Mouse (Mus musculus): ENCODE measurements around the gene Gpatch4. TPM values are rescaled to one million over a fixed set of nuclear protein-coding genes. Genes with fewer than 3 reads are reported as not detected.

Gene Gpatch4
- polyA plus RNA-seq (2015; fragmentation: Nextera tagmentation; extraction: Ambion mirVana): 34.9 and 35.8 TPM in 2 replicates

- WGBS: 10% methylated on average over 36 of the region's 36 CpGs
- peak; percentile 97 for ATAC-seq
Observed at GRCm38 (mm10) chr3:88042661-88043421, at the start of gene Gpatch4. TSS of gene Gpatch4 (plus strand) at chr3:88043108.

GRCm38 (mm10) chr3:87993436-87993835, 49.5 kb upstream of the Gpatch4 start:
- peaks cover 45% of the 10 kb centered on the region for H3K27me3 ChIP-seq (replicated peaks; ENCODE audit: control insufficient read depth, insufficient read depth, low read length)
- WGBS: 8% methylated on average over 4 of the region's 6 CpGs
- no peak overlapping the region for H3K4me3 ChIP-seq (ENCODE audit: low read length)

More at GRCm38 (mm10) chr3:88042661-88043421, at the start of gene Gpatch4:
- Histone ChIP-seq H3K9me3 (ENCODE audit: control insufficient read depth, low read length) (no peaks in the 10 kb centered on the region), H3K27me3 (replicated peaks; ENCODE audit: control insufficient read depth, insufficient read depth, low read length) (peaks cover 10% of the 10 kb centered on the region), H3K4me2 (ENCODE audit: low read length) (peak within 1 kb of the TSS; percentile 87), H3K27ac (ENCODE audit: low read depth, low read length) (peak within 1 kb of the TSS; percentile 37; the same call in 1 of the 2 replicates), H3K9ac (ENCODE audit: low read depth, low read length) (peak within 1 kb of the TSS; percentile 66), H3K36me3 (ENCODE audit: control insufficient read depth, insufficient read depth, low read length) (no peaks in the 10 kb centered on the region), H3K4me3 (ENCODE audit: low read length) (peak within 1 kb of the TSS; percentile 69), H3K4me1 (ENCODE audit: control insufficient read depth, insufficient read depth, low read depth, low read length) (peaks cover 4% of the 10 kb centered on the region)

GRCm38 (mm10) chr3:87995331-87995730, 47.6 kb upstream of the Gpatch4 start:
- H3K9ac ChIP-seq (ENCODE audit: low read depth, low read length): no peak overlapping the region
- no peak overlapping the region for H3K27ac ChIP-seq (ENCODE audit: low read depth, low read length)
- H3K36me3 ChIP-seq (ENCODE audit: control insufficient read depth, insufficient read depth, low read length): 0 out of 2 replicates have a peak, but pooled peaks cover 2% of the 10 kb centered on the region
- H3K4me3 ChIP-seq (ENCODE audit: low read length): no peak overlapping the region
- 28% methylated on average over 11 of the region's 11 CpGs for WGBS
- peaks cover 64% of the 10 kb centered on the region for H3K27me3 ChIP-seq (replicated peaks; ENCODE audit: control insufficient read depth, insufficient read depth, low read length)
- no peaks in the 10 kb centered on the region for H3K9me3 ChIP-seq (ENCODE audit: control insufficient read depth, low read length)
- no peak for ATAC-seq
- no peak overlapping the region for H3K4me2 ChIP-seq (ENCODE audit: low read length)
- H3K4me1 ChIP-seq (ENCODE audit: control insufficient read depth, insufficient read depth, low read depth, low read length): peaks cover 27% of the 10 kb centered on the region

More at GRCm38 (mm10) chr3:87993436-87993835, 49.5 kb upstream of the Gpatch4 start:
- Histone ChIP-seq H3K4me2 (ENCODE audit: low read length) (no peak overlapping the region), H3K9me3 (ENCODE audit: control insufficient read depth, low read length) (no peaks in the 10 kb centered on the region), H3K36me3 (ENCODE audit: control insufficient read depth, insufficient read depth, low read length) (0 out of 2 replicates have a peak, but pooled peaks cover 2% of the 10 kb centered on the region), H3K9ac (ENCODE audit: low read depth, low read length) (no peak overlapping the region), H3K4me1 (ENCODE audit: control insufficient read depth, insufficient read depth, low read depth, low read length) (peaks cover 20% of the 10 kb centered on the region), H3K27ac (ENCODE audit: low read depth, low read length) (no peak overlapping the region)
- ATAC-seq: no peak

GRCm38 (mm10) chr3:87996401-87996800, 46.5 kb upstream of the Gpatch4 start:
- peaks cover 33% of the 10 kb centered on the region for H3K4me1 ChIP-seq (ENCODE audit: control insufficient read depth, insufficient read depth, low read depth, low read length)
- peak overlapping the region; percentile 62 for H3K9ac ChIP-seq (ENCODE audit: low read depth, low read length)
- ATAC-seq: no peak
- H3K4me3 ChIP-seq (ENCODE audit: low read length): peak overlapping the region; percentile 46
- WGBS: 7% methylated on average over 15 of the region's 15 CpGs
- peak overlapping the region; percentile 96 for H3K4me2 ChIP-seq (ENCODE audit: low read length)
- H3K27me3 ChIP-seq (replicated peaks; ENCODE audit: control insufficient read depth, insufficient read depth, low read length): peaks cover 73% of the 10 kb centered on the region
- 0 out of 2 replicates have a peak, but pooled peaks cover 2% of the 10 kb centered on the region for H3K36me3 ChIP-seq (ENCODE audit: control insufficient read depth, insufficient read depth, low read length)
- H3K9me3 ChIP-seq (ENCODE audit: control insufficient read depth, low read length): no peaks in the 10 kb centered on the region
- no peak overlapping the region for H3K27ac ChIP-seq (ENCODE audit: low read depth, low read length)

GRCm38 (mm10) chr3:87996971-87997614, 45.8 kb upstream of the Gpatch4 start:
- H3K4me1 ChIP-seq (ENCODE audit: control insufficient read depth, insufficient read depth, low read depth, low read length): peaks cover 35% of the 10 kb centered on the region
- peak overlapping the region; percentile 46 for H3K4me3 ChIP-seq (ENCODE audit: low read length)
- H3K27ac ChIP-seq (ENCODE audit: low read depth, low read length): no peak overlapping the region
- ATAC-seq: no peak
- H3K9ac ChIP-seq (ENCODE audit: low read depth, low read length): peak overlapping the region; percentile 62
- peak overlapping the region; percentile 96 for H3K4me2 ChIP-seq (ENCODE audit: low read length)
- WGBS: under 1% methylated on average over 49 of the region's 49 CpGs
- 0 out of 2 replicates have a peak, but pooled peaks cover 2% of the 10 kb centered on the region for H3K36me3 ChIP-seq (ENCODE audit: control insufficient read depth, insufficient read depth, low read length)
- H3K9me3 ChIP-seq (ENCODE audit: control insufficient read depth, low read length): no peaks in the 10 kb centered on the region
- H3K27me3 ChIP-seq (replicated peaks; ENCODE audit: control insufficient read depth, insufficient read depth, low read length): peaks cover 76% of the 10 kb centered on the region

- Histone ChIP-seq H3K27ac (ENCODE audit: low read depth, low read length) (no peak overlapping the region), H3K4me2 (ENCODE audit: low read length) (peak overlapping the region; percentile 96), H3K4me3 (ENCODE audit: low read length) (peak overlapping the region; percentile 57), H3K9ac (ENCODE audit: low read depth, low read length) (peak overlapping the region; percentile 69; the same call in 1 of the 2 replicates), H3K9me3 (ENCODE audit: control insufficient read depth, low read length) (no peaks in the 10 kb centered on the region), H3K27me3 (replicated peaks; ENCODE audit: control insufficient read depth, insufficient read depth, low read length) (peaks cover 83% of the 10 kb centered on the region), H3K36me3 (ENCODE audit: control insufficient read depth, insufficient read depth, low read length) (0 out of 2 replicates have a peak, but pooled peaks cover 2% of the 10 kb centered on the region), H3K4me1 (ENCODE audit: control insufficient read depth, insufficient read depth, low read depth, low read length) (peaks cover 42% of the 10 kb centered on the region)
- peak; percentile 79 for ATAC-seq
- WGBS: 3% methylated on average over 7 of the region's 7 CpGs
Observed at GRCm38 (mm10) chr3:87998747-87999146, 44.2 kb upstream of the Gpatch4 start.

GRCm38 (mm10) chr3:87999243-87999895, 43.5 kb upstream of the Gpatch4 start:
- Histone ChIP-seq H3K27ac (ENCODE audit: low read depth, low read length) (peak overlapping the region; percentile 77), H3K4me1 (ENCODE audit: control insufficient read depth, insufficient read depth, low read depth, low read length) (peaks cover 42% of the 10 kb centered on the region), H3K4me3 (ENCODE audit: low read length) (peak overlapping the region; percentile 57), H3K4me2 (ENCODE audit: low read length) (peak overlapping the region; percentile 96), H3K27me3 (replicated peaks; ENCODE audit: control insufficient read depth, insufficient read depth, low read length) (peaks cover 77% of the 10 kb centered on the region), H3K36me3 (ENCODE audit: control insufficient read depth, insufficient read depth, low read length) (0 out of 2 replicates have a peak, but pooled peaks cover 2% of the 10 kb centered on the region), H3K9ac (ENCODE audit: low read depth, low read length) (peak overlapping the region; percentile 69), H3K9me3 (ENCODE audit: control insufficient read depth, low read length) (no peaks in the 10 kb centered on the region)
- ATAC-seq: no peak
- WGBS: under 1% methylated on average over 37 of the region's 38 CpGs

GRCm38 (mm10) chr3:88000181-88000580, 42.7 kb upstream of the Gpatch4 start, which contains the start of gene Bcan:
TSS of gene Bcan (minus strand) at chr3:88000230.
- peaks cover 42% of the 10 kb centered on the region for H3K4me1 ChIP-seq (ENCODE audit: control insufficient read depth, insufficient read depth, low read depth, low read length)
- H3K27me3 ChIP-seq (replicated peaks; ENCODE audit: control insufficient read depth, insufficient read depth, low read length): peaks cover 69% of the 10 kb centered on the region
- H3K9ac ChIP-seq (ENCODE audit: low read depth, low read length): peak within 1 kb of the TSS; percentile 69
- WGBS: 0% methylated on average over 39 of the region's 39 CpGs
- H3K4me3 ChIP-seq (ENCODE audit: low read length): peak within 1 kb of the TSS; percentile 57
- no peaks in the 10 kb centered on the region for H3K9me3 ChIP-seq (ENCODE audit: control insufficient read depth, low read length)
- peak; percentile 53 for ATAC-seq
- peak within 1 kb of the TSS; percentile 96 for H3K4me2 ChIP-seq (ENCODE audit: low read length)
- H3K27ac ChIP-seq (ENCODE audit: low read depth, low read length): peak within 1 kb of the TSS; percentile 77
- H3K36me3 ChIP-seq (ENCODE audit: control insufficient read depth, insufficient read depth, low read length): no peaks in the 10 kb centered on the region

All from hindbrain, embryonic 16.5 days (tissue).